Mouse (Mus musculus): ENCODE measurements around the gene Gpr137.

DNA sequence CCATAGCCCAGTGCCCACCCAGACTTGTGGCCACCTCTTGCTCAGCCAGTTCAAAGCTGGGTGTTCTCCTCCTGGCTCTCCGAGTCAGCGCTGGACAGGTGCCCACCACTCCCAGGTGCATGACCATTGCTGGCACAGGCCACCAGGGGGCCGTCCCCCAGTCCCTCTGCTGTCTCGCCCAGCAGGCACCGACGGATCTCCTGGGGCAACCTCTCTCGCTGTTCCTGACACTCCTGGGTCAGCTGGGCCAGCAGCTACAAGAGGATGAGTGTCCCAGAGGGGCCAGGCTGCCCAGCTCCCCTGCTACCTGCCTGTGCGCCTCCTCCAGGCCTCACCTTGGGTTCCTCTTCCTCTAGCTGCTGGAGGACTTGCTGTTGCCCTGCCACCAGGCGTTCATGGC lies 11.8 kb upstream of the Gpr137 start:
- TF ChIP-seq POLR2A (IDR thresholded peaks at IDR 0.05; ENCODE audit: insufficient read length, low read depth) (no peak), TCF3 (IDR thresholded peaks at IDR 0.05; ENCODE audit: insufficient read length, low read depth) (no peak), USF1 (IDR thresholded peaks at IDR 0.05; ENCODE audit: low read depth) (no peak), POLR2AphosphoS2 (IDR thresholded peaks at IDR 0.05; ENCODE audit: insufficient read length, low read depth) (peak; percentile 59), TCF12 (IDR thresholded peaks at IDR 0.05; ENCODE audit: insufficient read depth, poor library complexity, severe bottlenecking) (no peak), MYOG (IDR thresholded peaks at IDR 0.05; ENCODE audit: control insufficient read depth in 1 of 3, insufficient read depth in 1 of 3, insufficient read length in 2 of 3, low read depth in 2 of 3) (peak in 2 of 3 experiments; percentile 2 to 22), MYOD1 (IDR thresholded peaks at IDR 0.05; ENCODE audit: control insufficient read depth in 1 of 3, insufficient read length in 2 of 3, low read depth in 2 of 3) (peak in 1 of 3 experiments; percentile 43), CEBPB (IDR thresholded peaks at IDR 0.05; ENCODE audit: insufficient read depth, poor library complexity, severe bottlenecking) (no peak), MAX (IDR thresholded peaks at IDR 0.05; ENCODE audit: low read depth) (no peak)

Measured in myocyte (in vitro differentiated cells).